ENCODE assay signal across 9 mouse cellular contexts in genomic region chr19:21785132-21785528, GRCm38 (mm10). TPM values are rescaled to one million over a fixed set of nuclear protein-coding genes. Genes with fewer than 3 reads are reported as not detected.
DNase-seq lines count a peak whose midpoint lies in the region; ATAC-seq and TF ChIP-seq lines count a peak whose summit lies in the region.
"Had no signal": no experiment of that assay in that cellular context is flagged by ENCODE, and none has a peak within 500 bp of the region (broad histone marks: within the 10 kb centered on the region; RNA-seq: fewer than 3 reads in every experiment).

No protein-coding gene starts in this region.

- no peak for TF ChIP-seq POLR2A in myocyte (IDR thresholded peaks at IDR 0.05; ENCODE audit: insufficient read length, low read depth)

- no peaks in the 10 kb centered on the region for H3K9me3 ChIP-seq in heart, embryonic 14.5 days (ENCODE audit: control insufficient read depth, low read length)
- no peaks in the 10 kb centered on the region for H3K9me3 ChIP-seq in hindbrain, embryonic 11.5 days (ENCODE audit: control insufficient read depth, low read length)

- H3K79me2 ChIP-seq in myocyte (ENCODE audit: control insufficient read depth, insufficient read depth) = peaks cover 90% of the 10 kb centered on the region

- 37% methylated on average over 3 of the region's 3 CpGs for WGBS in heart, embryonic 14.5 days
- WGBS in hindbrain, embryonic 11.5 days = 7% methylated on average over 3 of the region's 3 CpGs

- ATAC-seq in heart, embryonic 14.5 days (ENCODE audit: insufficient number of reproducible peaks, insufficient read depth, low FRiP score, low read depth) = no peak
- peak; percentile 5; the same call in 1 of the 2 replicates for ATAC-seq in hindbrain, embryonic 11.5 days (ENCODE audit: low FRiP score)

- peaks cover 5% of the 10 kb centered on the region for H3K36me3 ChIP-seq in heart, embryonic 14.5 days (ENCODE audit: control insufficient read depth, insufficient read depth, low read length)
- H3K36me3 ChIP-seq in hindbrain, embryonic 11.5 days (ENCODE audit: control insufficient read depth, insufficient read depth, low read length) = no peaks in the 10 kb centered on the region
- peaks cover 6% of the 10 kb centered on the region for H3K36me3 ChIP-seq in myocyte (ENCODE audit: control insufficient read depth, insufficient read depth)

- H3K4me3 ChIP-seq in heart, embryonic 14.5 days (ENCODE audit: control insufficient read depth in 1 of 2, insufficient read depth in 1 of 2, low read depth in 1 of 2, low read length in 2 of 2) = no peak overlapping the region
- no peak overlapping the region for H3K4me3 ChIP-seq in hindbrain, embryonic 11.5 days (ENCODE audit: low read depth, low read length)
- H3K4me3 ChIP-seq in myocyte = no peak overlapping the region

- H3K9ac ChIP-seq in heart, embryonic 14.5 days (ENCODE audit: low read length) = peak overlapping the region; percentile 57
- peak overlapping the region; percentile 56 for H3K9ac ChIP-seq in hindbrain, embryonic 11.5 days (ENCODE audit: low read depth, low read length)

- H3K4me2 ChIP-seq in heart, embryonic 14.5 days (ENCODE audit: low read length) = peak overlapping the region; percentile 52
- H3K4me2 ChIP-seq in hindbrain, embryonic 11.5 days (replicated peaks; ENCODE audit: low read depth, low read length) = peak overlapping the region; percentile 30
- H3K4me2 ChIP-seq in myocyte (ENCODE audit: low read depth) = peak overlapping the region; percentile 34

- peak overlapping the region; percentile 65 to 70; a peak in 3 of 4 replicates for H3K27ac ChIP-seq in heart, embryonic 14.5 days (replicated peaks in 1 of 2; ENCODE audit: control insufficient read depth in 1 of 2, insufficient read depth in 1 of 2, low read depth in 2 of 2, low read length in 2 of 2)
- H3K27ac ChIP-seq in hindbrain, embryonic 11.5 days (ENCODE audit: low read depth, low read length) = peak overlapping the region; percentile 100

- no peak overlapping the region for H3ac ChIP-seq in myocyte (ENCODE audit: control insufficient read depth, insufficient read length)

- H3K4me1 ChIP-seq in heart, embryonic 14.5 days (ENCODE audit: control insufficient read depth in 2 of 2, insufficient read depth in 2 of 2, low read length in 2 of 2) = peaks cover 19 to 56% of the 10 kb centered on the region in 2 experiments
- H3K4me1 ChIP-seq in hindbrain, embryonic 11.5 days (replicated peaks; ENCODE audit: control insufficient read depth, insufficient read depth, low read length) = peaks cover 27% of the 10 kb centered on the region

- DNase-seq in heart, postnatal 4 days = no peak
- DNase-seq in adipocyte (ENCODE audit: low spot score) = peak; percentile 32
- peak; percentile 43 for DNase-seq in hindbrain, embryonic 11.5 days (ENCODE audit: low spot score)
- DNase-seq in right cerebral cortex, postnatal 10 days (ENCODE audit: low spot score in 2 of 2) = no peak
- no peak for DNase-seq in spleen, adult 12 weeks (ENCODE audit: low spot score)
- no peak for DNase-seq in adrenal gland, postnatal 14 days
- DNase-seq: gastrocnemius, postnatal 10 days had no signal

- H3K27me3 ChIP-seq in heart, embryonic 14.5 days (ENCODE audit: control insufficient read depth, insufficient read depth, low read length) = no peaks in the 10 kb centered on the region
- H3K27me3 ChIP-seq in hindbrain, embryonic 11.5 days (ENCODE audit: control insufficient read depth, insufficient read depth, low read length) = no peaks in the 10 kb centered on the region
- no peaks in the 10 kb centered on the region for H3K27me3 ChIP-seq in myocyte (ENCODE audit: control insufficient read depth, insufficient read depth, insufficient read length)

TF ChIP-seq in myocyte, 11 proteins besides CTCF, POLR2A, EP300 and RAD21:
- TF ChIP-seq TCF12 (IDR thresholded peaks at IDR 0.05; ENCODE audit: insufficient read depth, poor library complexity, severe bottlenecking) (no peak), TCF3 (IDR thresholded peaks at IDR 0.05; ENCODE audit: insufficient read length, low read depth) (no peak), REST (IDR thresholded peaks at IDR 0.05; ENCODE audit: insufficient read depth, insufficient read length) (no peak), MAX (IDR thresholded peaks at IDR 0.05; ENCODE audit: low read depth) (no peak), USF1 (IDR thresholded peaks at IDR 0.05; ENCODE audit: low read depth) (no peak), E2F4 (IDR thresholded peaks at IDR 0.05; ENCODE audit: insufficient read depth) (no peak), SRF (IDR thresholded peaks at IDR 0.05; ENCODE audit: control insufficient read depth, insufficient read length, low read depth) (no peak), CEBPB (IDR thresholded peaks at IDR 0.05; ENCODE audit: insufficient read depth, poor library complexity, severe bottlenecking) (no peak), POLR2AphosphoS2 (IDR thresholded peaks at IDR 0.05; ENCODE audit: insufficient read length, low read depth) (no peak)

RNA-seq across cellular contexts. Expression of gene Cemip2, which starts 7.0 kb away (rescaled TPM):
- 57.1 and 57.5 TPM in 2 replicates for polyA plus RNA-seq in heart, embryonic 14.5 days (2014; fragmentation: Nextera tagmentation; extraction: Ambion mirVana)
- 10 to 100 TPM; 47.6 to 53.6 TPM for total RNA-seq in heart, postnatal 4 days (2021)
- polyA plus RNA-seq in hindbrain, embryonic 11.5 days (2014; fragmentation: Nextera tagmentation; extraction: Ambion mirVana) = 85.6 and 91.3 TPM in 2 replicates
- 14.5 TPM for polyA plus RNA-seq in myocyte (2012; fragmentation: generic; extraction: Trizol)
- 25.3 and 26.3 TPM in 2 replicates for total RNA-seq in adrenal gland, postnatal 14 days (2021)

Comparison
In these comparisons a context has a peak if more than half of its experiments do, and no peak if none do; other contexts are left out.
1. DNase-seq: peak in adipocyte (single experiment) and hindbrain, embryonic 11.5 days (single experiment); none in heart, postnatal 4 days (single experiment), right cerebral cortex, postnatal 10 days (0 of 2), spleen, adult 12 weeks (single experiment) and adrenal gland, postnatal 14 days (single experiment).
2. Peak in every context shown above with its lines, with median percentiles within 50 percentile points of each other: H3K4me2 ChIP-seq.